Mouse (Mus musculus): ENCODE results near the gene Mdm1. TPM values are rescaled to one million over a fixed set of nuclear protein-coding genes. Genes with fewer than 3 reads are reported as not detected.

The Mdm1 gene
- polyA plus RNA-seq, 1 experiment from 2014 or later = 13.6 TPM

DNA sequence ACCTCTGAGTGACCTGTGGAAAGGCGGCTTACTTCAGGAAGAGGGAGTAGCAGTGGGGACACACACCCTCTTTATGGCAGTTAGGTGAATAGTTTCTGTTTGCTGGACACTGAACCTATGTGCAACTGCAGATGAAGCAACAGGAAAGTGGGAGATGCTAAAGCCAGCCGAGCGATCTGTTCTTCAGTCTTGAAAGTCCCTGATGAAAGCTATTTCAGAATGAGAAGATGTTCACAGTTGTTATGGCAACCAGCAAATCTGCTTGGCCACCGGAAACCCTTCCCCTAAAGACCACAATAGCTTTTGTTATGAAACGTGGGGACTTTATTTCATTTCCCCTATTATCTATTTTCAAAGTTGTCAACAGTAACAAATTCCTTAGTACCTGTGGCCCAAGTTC lies 41.0 kb upstream of the Mdm1 start:
- no peak overlapping the region for H3K4me3 ChIP-seq (ENCODE audit: low read depth, low read length)
- DNase-seq (ENCODE audit: low spot score) = no peak
- H3K4me2 ChIP-seq (replicated peaks; ENCODE audit: low read depth, low read length) = no peak overlapping the region
- H3K36me3 ChIP-seq (ENCODE audit: insufficient read depth, low read length) = no peaks in the 10 kb centered on the region
- TF ChIP-seq CTCF (IDR thresholded peaks at IDR 0.05) = no peak
- TF ChIP-seq EP300 (IDR thresholded peaks at IDR 0.05) = no peak
- H3K9ac ChIP-seq (replicated peaks; ENCODE audit: low read depth) = no peak overlapping the region
- no peak for ATAC-seq
- no peak overlapping the region for H3K27ac ChIP-seq (ENCODE audit: low read length)
- H3K27me3 ChIP-seq (replicated peaks; ENCODE audit: insufficient read depth, low read length) = no peaks in the 10 kb centered on the region
- no peaks in the 10 kb centered on the region for H3K4me1 ChIP-seq (ENCODE audit: insufficient read depth, low read depth, low read length)
- 67% methylated on average over 5 of the region's 5 CpGs for WGBS
- H3K9me3 ChIP-seq (ENCODE audit: low read length) = no peaks in the 10 kb centered on the region

DNA sequence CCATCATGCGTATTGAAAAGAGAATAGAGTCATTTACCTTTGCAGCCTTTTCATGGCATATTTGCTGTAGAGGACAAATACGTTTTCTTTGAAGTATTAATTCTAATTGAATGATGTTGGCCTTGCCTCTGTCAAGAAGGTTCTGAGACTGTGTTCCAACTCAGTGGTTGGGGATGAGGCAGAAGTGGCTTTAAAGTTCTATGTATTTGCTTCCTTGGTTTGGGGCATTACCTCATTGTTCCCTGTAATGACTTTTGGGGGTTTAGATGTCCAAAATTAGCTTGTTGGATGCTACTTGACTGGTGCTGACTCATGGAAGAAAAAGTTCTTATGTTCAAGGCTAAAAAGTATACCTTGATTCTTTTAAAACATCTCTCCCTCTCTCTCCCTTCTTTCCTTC lies 40.6 kb upstream of the Mdm1 start:
- TF ChIP-seq EP300 (IDR thresholded peaks at IDR 0.05) = no peak
- TF ChIP-seq CTCF (IDR thresholded peaks at IDR 0.05) = no peak
- Histone ChIP-seq H3K9ac (replicated peaks; ENCODE audit: low read depth) (no peak overlapping the region), H3K27me3 (replicated peaks; ENCODE audit: insufficient read depth, low read length) (no peaks in the 10 kb centered on the region), H3K36me3 (ENCODE audit: insufficient read depth, low read length) (no peaks in the 10 kb centered on the region), H3K4me3 (ENCODE audit: low read depth, low read length) (no peak overlapping the region), H3K4me2 (replicated peaks; ENCODE audit: low read depth, low read length) (no peak overlapping the region), H3K4me1 (ENCODE audit: insufficient read depth, low read depth, low read length) (no peaks in the 10 kb centered on the region), H3K27ac (ENCODE audit: low read length) (no peak overlapping the region), H3K9me3 (ENCODE audit: low read length) (no peaks in the 10 kb centered on the region)
- no peak for ATAC-seq
- no peak for DNase-seq (ENCODE audit: low spot score)
- 75% methylated on average over 2 of the region's 2 CpGs for WGBS

- Histone ChIP-seq H3K4me1 (ENCODE audit: insufficient read depth, low read depth, low read length) (no peaks in the 10 kb centered on the region), H3K9ac (replicated peaks; ENCODE audit: low read depth) (no peak overlapping the region), H3K4me3 (ENCODE audit: low read depth, low read length) (peak overlapping the region; percentile 25), H3K36me3 (ENCODE audit: insufficient read depth, low read length) (no peaks in the 10 kb centered on the region), H3K27me3 (replicated peaks; ENCODE audit: insufficient read depth, low read length) (no peaks in the 10 kb centered on the region), H3K9me3 (ENCODE audit: low read length) (no peaks in the 10 kb centered on the region), H3K27ac (ENCODE audit: low read length) (peak overlapping the region; percentile 74), H3K4me2 (replicated peaks; ENCODE audit: low read depth, low read length) (peak overlapping the region; percentile 51)
- TF ChIP-seq CTCF (IDR thresholded peaks at IDR 0.05) (peak; percentile 41), EP300 (IDR thresholded peaks at IDR 0.05) (peak; percentile 95)
- DNase-seq (ENCODE audit: low spot score) (peak; percentile 98), ATAC-seq (peak; percentile 98)
- under 1% methylated on average over 20 of the region's 20 CpGs for WGBS
These were observed 38.5 kb upstream of the Mdm1 start for GRCm38 (mm10) chr10:118103020-118103666.

DNA sequence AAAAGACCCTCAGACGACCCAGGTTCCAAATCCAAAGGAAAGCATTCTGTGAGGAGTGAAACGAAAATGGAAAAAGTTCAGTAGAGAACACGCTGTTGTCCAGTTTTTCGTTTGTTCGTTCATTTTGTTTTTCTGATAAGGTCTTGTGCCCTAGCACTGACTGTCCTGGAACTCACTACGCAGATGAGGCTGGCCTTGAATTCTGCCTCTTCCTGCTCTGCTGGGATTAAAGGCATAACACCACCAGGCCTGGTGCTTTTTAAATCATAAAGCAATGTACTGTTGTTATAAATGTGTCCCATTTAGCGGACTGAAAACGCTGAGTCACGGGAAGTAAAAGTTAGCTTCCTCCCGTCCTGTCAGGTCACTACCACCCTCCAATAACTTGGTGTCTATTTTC lies 37.7 kb upstream of the Mdm1 start:
- 60% methylated on average over 10 of the region's 10 CpGs for WGBS
- Histone ChIP-seq H3K27ac (ENCODE audit: low read length) (peak overlapping the region; percentile 74), H3K27me3 (replicated peaks; ENCODE audit: insufficient read depth, low read length) (no peaks in the 10 kb centered on the region), H3K9me3 (ENCODE audit: low read length) (no peaks in the 10 kb centered on the region), H3K36me3 (ENCODE audit: insufficient read depth, low read length) (no peaks in the 10 kb centered on the region), H3K4me3 (ENCODE audit: low read depth, low read length) (no peak overlapping the region), H3K4me1 (ENCODE audit: insufficient read depth, low read depth, low read length) (no peaks in the 10 kb centered on the region), H3K4me2 (replicated peaks; ENCODE audit: low read depth, low read length) (no peak overlapping the region), H3K9ac (replicated peaks; ENCODE audit: low read depth) (no peak overlapping the region)
- ATAC-seq = no peak
- TF ChIP-seq EP300 (IDR thresholded peaks at IDR 0.05) (no peak), CTCF (IDR thresholded peaks at IDR 0.05) (no peak)
- no peak for DNase-seq (ENCODE audit: low spot score)

DNA sequence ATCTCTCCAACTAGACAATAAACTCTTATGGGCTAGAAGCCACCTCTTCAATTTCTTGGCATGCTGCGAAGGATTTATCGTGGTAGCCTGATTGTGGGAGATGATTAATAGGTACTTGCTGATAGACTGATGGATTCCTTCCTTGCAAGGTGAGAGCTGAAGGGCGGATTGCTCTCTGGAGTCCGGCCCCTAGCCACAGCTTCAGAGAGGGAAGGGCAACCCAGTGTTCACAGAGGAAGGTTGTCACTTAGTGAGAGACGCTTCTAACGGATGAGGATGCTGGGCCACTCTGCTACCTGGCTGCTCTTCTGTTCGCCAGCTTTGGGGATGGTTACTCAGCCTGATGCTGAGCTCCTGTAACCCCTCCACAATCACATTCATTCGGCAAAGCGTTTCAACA lies 34.6 kb upstream of the Mdm1 start:
- no peak overlapping the region for H3K4me2 ChIP-seq (replicated peaks; ENCODE audit: low read depth, low read length)
- no peak overlapping the region for H3K4me3 ChIP-seq (ENCODE audit: low read depth, low read length)
- no peak for TF ChIP-seq CTCF (IDR thresholded peaks at IDR 0.05)
- no peak for TF ChIP-seq EP300 (IDR thresholded peaks at IDR 0.05)
- DNase-seq (ENCODE audit: low spot score) = no peak
- no peaks in the 10 kb centered on the region for H3K36me3 ChIP-seq (ENCODE audit: insufficient read depth, low read length)
- H3K27me3 ChIP-seq (replicated peaks; ENCODE audit: insufficient read depth, low read length) = no peaks in the 10 kb centered on the region
- H3K4me1 ChIP-seq (ENCODE audit: insufficient read depth, low read depth, low read length) = no peaks in the 10 kb centered on the region
- no peak for ATAC-seq
- no peaks in the 10 kb centered on the region for H3K9me3 ChIP-seq (ENCODE audit: low read length)
- no peak overlapping the region for H3K9ac ChIP-seq (replicated peaks; ENCODE audit: low read depth)
- WGBS = 44% methylated on average over 9 of the region's 9 CpGs
- H3K27ac ChIP-seq (ENCODE audit: low read length) = no peak overlapping the region

- Histone ChIP-seq H3K9me3 (ENCODE audit: low read length) (no peaks in the 10 kb centered on the region), H3K9ac (replicated peaks; ENCODE audit: low read depth) (no peak overlapping the region), H3K36me3 (ENCODE audit: insufficient read depth, low read length) (no peaks in the 10 kb centered on the region), H3K4me3 (ENCODE audit: low read depth, low read length) (no peak overlapping the region), H3K27ac (ENCODE audit: low read length) (peak overlapping the region; percentile 34; the same call in 1 of the 2 replicates), H3K27me3 (replicated peaks; ENCODE audit: insufficient read depth, low read length) (no peaks in the 10 kb centered on the region), H3K4me2 (replicated peaks; ENCODE audit: low read depth, low read length) (no peak overlapping the region), H3K4me1 (ENCODE audit: insufficient read depth, low read depth, low read length) (no peaks in the 10 kb centered on the region)
- ATAC-seq = peak; percentile 49
- TF ChIP-seq CTCF (IDR thresholded peaks at IDR 0.05) (peak; percentile 72), EP300 (IDR thresholded peaks at IDR 0.05) (no peak)
- peak; percentile 80 for DNase-seq (ENCODE audit: low spot score)
- WGBS = 24% methylated on average over 8 of the region's 8 CpGs
These were observed 31.3 kb upstream of the Mdm1 start for GRCm38 (mm10) chr10:118110006-118110920.
